Mouse (Mus musculus) heart, postnatal 36 days (tissue): ENCODE results near the gene Hspb9. TPM values are rescaled to one million over a fixed set of nuclear protein-coding genes. Genes with fewer than 3 reads are reported as not detected.

Experiments
- DNase-seq, 2 experiments: peaks; one replicate each; pipeline ENCODE4 v3.0.0; 2021 to 2022
- intact Hi-C: fragments of 180-260 bp; cut with DNase I; formaldehyde crosslinking; loops from one replicate; pipeline ENCODE4 v1.15.1; 2025
- total RNA-seq, 2 experiments: library from RNA; stranded (reverse); gene quantifications; 2 replicates each; pipeline ENCODE4 v1.2.3; 2021

The Hspb9 gene
- total RNA-seq, 2 experiments from 2014 or later, result 0.43 TPM; not detected in 1

DNA sequence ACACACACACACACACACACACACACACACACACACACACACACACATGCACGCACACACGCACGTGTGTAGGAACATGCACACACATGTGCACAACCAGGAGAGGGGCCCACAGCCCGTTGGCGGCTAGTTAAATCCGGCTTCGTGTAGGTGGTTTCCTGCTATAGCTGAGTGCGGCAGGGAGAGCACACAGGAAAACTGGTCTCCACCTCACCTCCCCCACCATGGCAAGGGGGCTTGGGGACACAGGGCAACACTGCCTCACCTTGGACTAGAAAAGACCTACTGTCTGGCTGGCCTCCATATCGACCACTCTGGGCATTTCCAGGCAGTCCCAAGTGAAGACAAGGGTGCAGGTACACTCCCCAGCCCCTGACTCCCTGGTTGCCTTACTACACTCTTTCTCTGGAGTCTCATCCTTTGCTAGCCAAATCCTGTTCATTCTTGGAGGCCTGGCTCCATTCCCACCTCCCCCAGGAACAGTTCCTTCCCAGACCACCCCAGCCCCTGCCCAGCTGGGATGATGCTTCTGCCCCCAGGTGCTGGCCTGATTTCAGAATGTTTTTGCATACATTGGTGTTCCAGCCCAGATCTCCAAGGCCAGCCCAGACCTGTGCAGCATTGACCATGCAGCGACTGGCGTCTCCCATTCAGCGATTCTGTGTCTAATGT lies 40.5 kb downstream of the Hspb9 start:
- DNase-seq, result no peak
- intact Hi-C loops, result no loop called here

DNA sequence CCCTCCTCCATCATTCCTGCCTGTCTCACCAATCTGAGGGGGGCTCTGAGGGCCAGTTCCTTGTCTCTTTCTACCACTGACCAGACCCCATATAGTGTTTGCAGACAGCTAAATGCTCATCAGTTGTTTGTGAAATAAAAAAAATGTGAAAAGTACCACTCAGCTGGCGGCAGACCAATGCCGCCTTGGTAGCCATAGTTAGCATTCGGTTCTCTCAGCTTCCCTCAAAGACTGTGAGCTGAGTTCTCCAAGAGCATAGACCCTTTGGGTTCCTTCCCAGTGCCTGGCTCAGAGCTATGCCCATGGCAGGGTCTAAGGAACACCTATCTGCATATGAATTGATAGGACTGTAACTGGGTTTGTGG lies 41.0 kb downstream of the Hspb9 start:
- DNase-seq, result no peak
- intact Hi-C loops, result no loop called here

DNA sequence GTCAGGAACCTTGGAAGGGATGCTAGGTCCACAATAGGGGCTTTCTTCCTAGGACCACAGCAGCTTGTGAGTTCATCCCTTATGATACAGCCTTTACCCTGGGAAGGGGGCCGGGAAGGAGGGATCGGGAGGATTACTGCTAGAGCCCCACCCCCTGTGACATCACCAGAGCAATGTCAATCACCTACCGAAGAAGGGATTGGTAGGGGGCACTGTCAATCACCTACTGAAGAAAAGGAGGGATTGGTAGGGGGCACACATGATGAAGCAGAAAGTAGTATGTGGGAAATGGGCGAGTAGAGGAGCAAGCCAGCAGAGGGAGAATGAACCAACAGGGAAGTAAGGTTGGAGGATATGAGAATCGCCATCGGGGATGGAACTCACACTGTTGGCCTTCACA lies 42.8 kb downstream of the Hspb9 start:
- no peak for DNase-seq
- intact Hi-C loops, result no loop called here

GRCm38 (mm10) chr11:100757566-100757965 lies 43.9 kb downstream of the Hspb9 start:
- no peak for DNase-seq
- intact Hi-C loops, result no loop called here

GRCm38 (mm10) chr11:100758707-100759610 lies 45.3 kb downstream of the Hspb9 start:
- intact Hi-C loops, result no loop called here

GRCm38 (mm10) chr11:100759611-100760233 lies 46.1 kb downstream of the Hspb9 start, which contains the start of gene Kcnh4:
Gene Kcnh4 (minus strand): TSS chr11:100759942.
- DNase-seq, result no peak
- intact Hi-C loops, result loop anchor here (5.0 kb wide), 3 partner anchors 132 to 198 kb away; partner anchors contain the start of gene Cnp

More at GRCm38 (mm10) chr11:100758707-100759610, 45.3 kb downstream of the Hspb9 start:
- DNase-seq, result peak; percentile 43 to 62

GRCm38 (mm10) chr11:100761547-100762045 lies 47.9 kb downstream of the Hspb9 start:
- intact Hi-C loops, result loop anchor here (1.0 to 5.0 kb wide), 4 partner anchors 47 to 196 kb away; partner anchors contain the start of gene Cnp
- peak; percentile 89 to 94 for DNase-seq

DNA sequence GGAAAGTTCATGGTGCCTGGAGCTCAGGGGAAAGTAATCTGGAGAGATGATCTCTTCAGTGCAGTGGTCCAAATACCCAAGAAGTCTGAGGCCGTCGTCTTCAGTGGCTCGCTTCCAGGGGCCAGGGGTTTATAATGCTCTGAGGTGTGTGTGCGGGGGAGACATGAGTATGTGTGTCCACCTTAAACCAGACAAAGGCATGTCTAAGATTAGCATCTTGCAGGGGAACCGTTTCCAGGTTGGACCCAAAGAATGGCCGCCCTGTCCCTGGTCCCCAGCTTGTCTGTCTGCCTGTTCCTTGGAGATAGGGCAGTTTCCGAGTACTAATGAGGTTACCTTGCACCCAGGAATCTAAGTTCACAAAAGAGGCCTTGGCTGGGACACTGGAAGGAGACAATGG lies 49.2 kb downstream of the Hspb9 start, which contains the start of gene Hcrt:
TSS of gene Hcrt (minus strand) at position 101 of the 400 bp plus-strand sequence.
- intact Hi-C loops, result loop anchor here (5.0 kb wide), 3 partner anchors 136 to 194 kb away; partner anchors contain the start of gene Cnp
- DNase-seq, result no peak

Other genes with a start within 250 kb of the Hspb9 start
- 1 to 10 TPM; 7.6 to 8.2 TPM for gene Klhl11, start 241.1 kb upstream of the Hspb9 start, total RNA-seq
- gene Acly, start 185.8 kb upstream of the Hspb9 start, total RNA-seq, result 10 to 100 TPM; 27.3 to 38.1 TPM
- gene Ttc25, start 168.2 kb upstream of the Hspb9 start, total RNA-seq, result under 1 TPM; 0.22 to 0.49 TPM
- 1 to 10 TPM; 5.5 to 7.2 TPM for gene Cnp, start 138.9 kb upstream of the Hspb9 start, total RNA-seq
- gene Nkiras2, start 94.6 kb upstream of the Hspb9 start, total RNA-seq, result 10 to 100 TPM; 57.2 to 59.2 TPM
- 100 to 1,000 TPM; 123 to 133 TPM for gene Dnajc7, start 93.7 kb upstream of the Hspb9 start, total RNA-seq
- under 1 TPM in 1 of 2 experiments, not detected in 1; 0.28 TPM for gene Zfp385c, start 21.4 kb upstream of the Hspb9 start, total RNA-seq
- 1 to 10 TPM in 1 of 2 experiments, under 1 TPM in 1; 0.75 to 2.8 TPM for gene Dhx58, start 9.6 kb upstream of the Hspb9 start, total RNA-seq
- 10 to 100 TPM; 12.4 to 13.0 TPM for gene Kat2a, start 1.4 kb upstream of the Hspb9 start, total RNA-seq
- gene Rab5c, start 24.4 kb downstream of the Hspb9 start, total RNA-seq, result 10 to 100 TPM; 54.3 to 62.1 TPM
- not detected for gene Kcnh4, start 46.1 kb downstream of the Hspb9 start, total RNA-seq
- gene Hcrt, start 49.1 kb downstream of the Hspb9 start, total RNA-seq, result not detected
- gene Ghdc, start 57.1 kb downstream of the Hspb9 start, total RNA-seq, result 1 to 10 TPM; 8.5 to 9.5 TPM
- 10 to 100 TPM; 62.7 to 62.8 TPM for gene Stat5b, start 136.9 kb downstream of the Hspb9 start, total RNA-seq
- 10 to 100 TPM; 19.8 to 24.1 TPM for gene Stat5a, start 145.5 kb downstream of the Hspb9 start, total RNA-seq
- 10 to 100 TPM; 93.5 to 93.9 TPM for gene Stat3, start 225.7 kb downstream of the Hspb9 start, total RNA-seq